Mouse (Mus musculus): ENCODE data around the gene Phpt1.

- TF ChIP-seq CTCF (conservative IDR thresholded peaks at IDR 0.05; ENCODE audit: low read length) = no peak
- TF ChIP-seq POU5F1 (IDR thresholded peaks at IDR 0.05; ENCODE audit: borderline replicate concordance, low read length) = no peak
Measured at GRCm38 (mm10) chr2:25549021-25549991, 25.7 kb downstream of the Phpt1 start.
